Mouse (Mus musculus) spleen, adult 2 months (tissue): ENCODE measurements around the gene Mkrn3. TPM values are rescaled to one million over a fixed set of nuclear protein-coding genes. Genes with fewer than 3 reads are reported as not detected.

Experiments
- DNase-seq, 2 experiments: peaks; one replicate each; pipeline versions ENCODE4 v3.0.0 to v3.0.0-alpha.2; 2012 to 2021; ENCODE audit warnings: low spot score in 2 of 2, low read depth in 1 of 2
- H3K27ac ChIP-seq: fragments of 200-500 bp; 2 replicates; pipeline ENCODE4 v1.5.1; 2012; ENCODE audit warnings: low read length, inconsistent platforms; ENCODE audit not compliant: insufficient read depth
- H3K27me3 ChIP-seq: fragments of 200-500 bp; 2 replicates; pipeline ENCODE4 v1.6.1; 2012; ENCODE audit warnings: mild to moderate bottlenecking, moderate library complexity, low read length, inconsistent platforms; ENCODE audit not compliant: control insufficient read depth, insufficient read depth
- H3K36me3 ChIP-seq: fragments of 200-500 bp; 2 replicates; pipeline ENCODE4 v1.6.1; 2012; ENCODE audit warnings: mild to moderate bottlenecking, low read length, inconsistent platforms; ENCODE audit not compliant: control insufficient read depth, insufficient read depth
- H3K4me1 ChIP-seq: fragments of 200-500 bp; 2 replicates; pipeline ENCODE4 v1.6.1; 2011; ENCODE audit warnings: inconsistent platforms; ENCODE audit not compliant: control insufficient read depth, insufficient read depth, insufficient read length
- H3K4me3 ChIP-seq: fragments of 200-500 bp; 2 replicates; pipeline ENCODE4 v1.5.1; 2011; ENCODE audit warnings: mild to moderate bottlenecking, inconsistent platforms; ENCODE audit not compliant: insufficient read depth, insufficient read length; ENCODE audit errors: extremely low read depth
- CTCF ChIP-seq: fragments of 200-500 bp; IDR thresholded peaks from 2 replicates; pipeline ENCODE4 v1.5.1; 2011; ENCODE audit warnings: mild to moderate bottlenecking, inconsistent platforms; ENCODE audit not compliant: insufficient read depth, insufficient read length, insufficient replicate concordance; ENCODE audit errors: extremely low read depth
- POLR2A ChIP-seq: fragments of 200-500 bp; IDR thresholded peaks from 2 replicates; pipeline ENCODE4 v1.6.1; 2011; ENCODE audit warnings: low read depth, low read length, inconsistent platforms
- WGBS: fragments of 180-500 bp; shearing (Covaris S2); methylation state at CpG from one replicate; pipeline ENCODE4 v1.1.7; 2018; 5-methylcytosine and 5-hydroxymethylcytosine counted together
- polyA plus RNA-seq: library from polyadenylated mRNA; depleted of rRNA; stranded (reverse); fragments of >200 nt; gene quantifications from 2 replicates; pipeline ENCODE4 v1.2.3, GENCODE M21; 2012; rRNA removed

Mkrn3 gene
- polyA plus RNA-seq, result 0.31 and 0.33 TPM in 2 replicates

GRCm38 (mm10) chr7:62419493-62420360 lies at the start of gene Mkrn3:
Mkrn3 (minus strand) TSS chr7:62420139.
- WGBS, result 28% methylated on average over 49 of the region's 49 CpGs
- Histone ChIP-seq H3K27me3 (no peaks in the 10 kb centered on the region), H3K4me3 (peak within 1 kb of the TSS; percentile 38; the same call in 1 of the 2 replicates), H3K27ac (no peak within 1 kb of the TSS), H3K4me1 (no peaks in the 10 kb centered on the region), H3K36me3 (no peaks in the 10 kb centered on the region)
- DNase-seq, result no peak
- TF ChIP-seq POLR2A (no peak), CTCF (no peak)

- DNase-seq, result no peak
- Histone ChIP-seq H3K27me3 (peaks cover 2% of the 10 kb centered on the region; the same call in 1 of the 2 replicates), H3K4me3 (peak within 1 kb of the TSS; percentile 44), H3K27ac (no peak within 1 kb of the TSS), H3K4me1 (no peaks in the 10 kb centered on the region), H3K36me3 (no peaks in the 10 kb centered on the region)
- TF ChIP-seq CTCF, result no peak
- no peak for TF ChIP-seq POLR2A
- WGBS, result 28% methylated on average over 81 of the region's 82 CpGs
These were observed 44.2 kb upstream of the Mkrn3 start, which contains the start of gene Peg12 for GRCm38 (mm10) chr7:62463878-62464755. Peg12 (minus strand) TSS chr7:62464510.

GRCm38 (mm10) chr7:62463007-62463877 lies 43.3 kb upstream of the Mkrn3 start:
- TF ChIP-seq POLR2A (no peak), CTCF (no peak)
- WGBS, result 42% methylated on average over 55 of the region's 55 CpGs

GRCm38 (mm10) chr7:62462229-62463006 lies 42.5 kb upstream of the Mkrn3 start:
- no peak overlapping the region for H3K4me3 ChIP-seq
- WGBS, result 37% methylated on average over 13 of the region's 13 CpGs
- H3K27ac ChIP-seq, result no peak overlapping the region
- H3K36me3 ChIP-seq, result no peaks in the 10 kb centered on the region
- no peak for DNase-seq
- TF ChIP-seq POLR2A (no peak), CTCF (no peak)
- H3K27me3 ChIP-seq, result peaks cover 2% of the 10 kb centered on the region; the same call in 1 of the 2 replicates
- H3K4me1 ChIP-seq, result no peaks in the 10 kb centered on the region

More at GRCm38 (mm10) chr7:62463007-62463877, 43.3 kb upstream of the Mkrn3 start:
- no peaks in the 10 kb centered on the region for H3K4me1 ChIP-seq
- H3K27ac ChIP-seq, result no peak overlapping the region
- H3K36me3 ChIP-seq, result no peaks in the 10 kb centered on the region
- DNase-seq, result no peak
- peaks cover 2% of the 10 kb centered on the region; the same call in 1 of the 2 replicates for H3K27me3 ChIP-seq
- no peak overlapping the region; the same call in 1 of the 2 replicates for H3K4me3 ChIP-seq

- DNase-seq, result no peak
- no peak for TF ChIP-seq POLR2A
- TF ChIP-seq CTCF, result no peak
- Histone ChIP-seq H3K27me3 (no peaks in the 10 kb centered on the region), H3K4me3 (no peak overlapping the region), H3K36me3 (no peaks in the 10 kb centered on the region), H3K27ac (no peak overlapping the region), H3K4me1 (no peaks in the 10 kb centered on the region)
- WGBS, result 41% methylated on average over 2 of the region's 2 CpGs
These were observed 32.4 kb upstream of the Mkrn3 start for GRCm38 (mm10) chr7:62452353-62452752.
